Mouse (Mus musculus) left cerebral cortex, postnatal 10 days (tissue): ENCODE results near the gene Ccdc9b. TPM values are rescaled to one million over a fixed set of nuclear protein-coding genes. Genes with fewer than 3 reads are reported as not detected.

Experiments used
- DNase-seq, 2 experiments: peaks; one replicate each; pipeline ENCODE4 v3.0.0; 2021 to 2022; ENCODE audit warnings: low spot score in 2 of 2, mixed read lengths in 1 of 2; ENCODE audit errors: extremely low spot score in 1 of 2
- intact Hi-C: fragments of 180-260 bp; cut with DNase I; formaldehyde crosslinking; loops from one replicate; pipeline ENCODE4 v1.15.1; 2025
- total RNA-seq, 2 experiments: library from RNA; stranded (reverse); gene quantifications; 2 replicates each; pipeline ENCODE4 v1.2.3; 2021

Ccdc9b gene
- total RNA-seq, 2 experiments from 2014 or later = 2.3 to 2.4 TPM

- intact Hi-C loops = no loop called here
Observed at GRCm38 (mm10) chr2:118755407-118755806, 7.1 kb downstream of the Ccdc9b start.

GRCm38 (mm10) chr2:118754143-118754542, 8.3 kb downstream of the Ccdc9b start:
- DNase-seq = peak in 1 of 2 experiments; percentile 8
- intact Hi-C loops = no loop called here

More at GRCm38 (mm10) chr2:118755407-118755806, 7.1 kb downstream of the Ccdc9b start:
- DNase-seq = peak in 1 of 2 experiments; percentile 5

- intact Hi-C loops = no loop called here
- DNase-seq = no peak
Observed at GRCm38 (mm10) chr2:118752792-118753108, 9.7 kb downstream of the Ccdc9b start.

- DNase-seq = peak in 1 of 2 experiments; percentile 10
Observed at GRCm38 (mm10) chr2:118751896-118752791, 10.3 kb downstream of the Ccdc9b start.

GRCm38 (mm10) chr2:118750476-118750875, 12.0 kb downstream of the Ccdc9b start:
- peak in 1 of 2 experiments; percentile 23 for DNase-seq
- intact Hi-C loops = no loop called here

More at GRCm38 (mm10) chr2:118751896-118752791, 10.3 kb downstream of the Ccdc9b start:
- intact Hi-C loops = no loop called here

GRCm38 (mm10) chr2:118749341-118749884, 13.0 kb downstream of the Ccdc9b start:
- intact Hi-C loops = loop anchor here (5.0 kb wide), 2 partner anchors 47 to 133 kb away; partner anchors contain the start of gene Ankrd63
- peak in 1 of 2 experiments; percentile 15 for DNase-seq

- DNase-seq = peak in 1 of 2 experiments; percentile 72
- intact Hi-C loops = loop anchor here (5.0 kb wide), 2 partner anchors 45 to 135 kb away; partner anchors contain the start of gene Ankrd63
Observed at GRCm38 (mm10) chr2:118747301-118747960, 15.0 kb downstream of the Ccdc9b start.

- peak in 1 of 2 experiments; percentile 62 for DNase-seq
Observed at GRCm38 (mm10) chr2:118745915-118746901, 16.3 kb downstream of the Ccdc9b start.

GRCm38 (mm10) chr2:118745232-118745884, 17.1 kb downstream of the Ccdc9b start, which contains the start of gene Inafm2:
Gene Inafm2 (plus strand): TSS chr2:118745758.
- intact Hi-C loops = loop anchor here (5.0 kb wide), 2 partner anchors 43 to 137 kb away; partner anchors contain the start of gene Ankrd63

More at GRCm38 (mm10) chr2:118745915-118746901, 16.3 kb downstream of the Ccdc9b start:
- intact Hi-C loops = loop anchor here (5.0 kb wide), 2 partner anchors 44 to 136 kb away; partner anchors contain the start of gene Ankrd63

GRCm38 (mm10) chr2:118744621-118745020, 17.8 kb downstream of the Ccdc9b start:
- DNase-seq = peak in 1 of 2 experiments; percentile 15
- intact Hi-C loops = loop anchor here (5.0 kb wide), 2 partner anchors 42 to 138 kb away; partner anchors contain the start of gene Ankrd63

More at GRCm38 (mm10) chr2:118745232-118745884, 17.1 kb downstream of the Ccdc9b start, which contains the start of gene Inafm2:
- DNase-seq = peak; percentile 90 to 95

- intact Hi-C loops = no loop called here
- peak in 1 of 2 experiments; percentile 19 for DNase-seq
Observed at GRCm38 (mm10) chr2:118743261-118743943, 19.1 kb downstream of the Ccdc9b start.

- peak; percentile 8 to 55 for DNase-seq
- intact Hi-C loops = no loop called here
Observed at GRCm38 (mm10) chr2:118741183-118741582, 21.3 kb downstream of the Ccdc9b start.

GRCm38 (mm10) chr2:118740341-118740740, 22.1 kb downstream of the Ccdc9b start:
- DNase-seq = no peak
- intact Hi-C loops = no loop called here

- intact Hi-C loops = loop anchor here (5.0 kb wide), 2 partner anchors 36 to 96 kb away; no protein-coding TSS in a partner anchor
- DNase-seq = peak; percentile 43 to 44
Observed at GRCm38 (mm10) chr2:118733341-118733740, 29.1 kb downstream of the Ccdc9b start.

GRCm38 (mm10) chr2:118731981-118732380, 30.5 kb downstream of the Ccdc9b start:
- intact Hi-C loops = loop anchor here (5.0 kb wide), 2 partner anchors 35 to 95 kb away; no protein-coding TSS in a partner anchor

GRCm38 (mm10) chr2:118730622-118730915, 31.9 kb downstream of the Ccdc9b start:
- intact Hi-C loops = loop anchor here (5.0 kb wide), 2 partner anchors 33 to 93 kb away; no protein-coding TSS in a partner anchor

More at GRCm38 (mm10) chr2:118731981-118732380, 30.5 kb downstream of the Ccdc9b start:
- DNase-seq = peak in 1 of 2 experiments; percentile 11

More at GRCm38 (mm10) chr2:118730622-118730915, 31.9 kb downstream of the Ccdc9b start:
- peak; percentile 67 to 89 for DNase-seq
